Mouse (Mus musculus) forebrain, embryonic 12.5 days (tissue): ENCODE results near the gene Whamm. TPM values are rescaled to one million over a fixed set of nuclear protein-coding genes. Genes with fewer than 3 reads are reported as not detected.

Source experiments
- ATAC-seq: fragments of 200-750 bp; cut with Nextera tagmentation; 2 replicates; pipeline ENCODE4 v1.8.0; 2017; ENCODE audit warnings: moderate TSS enrichment; ENCODE audit not compliant: low FRiP score
- H3K27ac ChIP-seq: fragments of 300-500 bp; sonication (generic); 2 replicates; pipeline ENCODE4 v1.5.1; 2016; ENCODE audit warnings: mild to moderate bottlenecking
- H3K27me3 ChIP-seq: fragments of 300-500 bp; sonication (generic); 2 replicates; pipeline ENCODE4 v1.6.1; 2016; ENCODE audit warnings: mild to moderate bottlenecking
- H3K36me3 ChIP-seq: fragments of 300-500 bp; sonication (generic); replicated peaks from 2 replicates; pipeline ENCODE4 v1.6.1; 2016; ENCODE audit warnings: mild to moderate bottlenecking
- H3K4me1 ChIP-seq: fragments of 300-500 bp; sonication (generic); 2 replicates; pipeline ENCODE4 v1.6.1; 2016
- H3K4me2 ChIP-seq: fragments of 300-500 bp; sonication (generic); 2 replicates; pipeline ENCODE4 v1.6.1; 2016; ENCODE audit warnings: mild to moderate bottlenecking, moderate library complexity
- H3K4me3 ChIP-seq: fragments of 300-500 bp; sonication (generic); replicated peaks from 2 replicates; pipeline ENCODE4 v1.5.1; 2016; ENCODE audit warnings: mild to moderate bottlenecking
- H3K9ac ChIP-seq: fragments of 300-500 bp; sonication (generic); 2 replicates; pipeline ENCODE4 v1.6.1; 2016; ENCODE audit warnings: mild to moderate bottlenecking
- H3K9me3 ChIP-seq: fragments of 300-500 bp; sonication (generic); 2 replicates; pipeline ENCODE4 v1.6.1; 2016
- WGBS: fragments of 180-500 bp; shearing (Covaris S2); methylation state at CpG from one replicate; pipeline ENCODE4 v1.1.7; 2016; 5-methylcytosine and 5-hydroxymethylcytosine counted together
- polyA plus RNA-seq: library from polyadenylated mRNA; unstranded; fragments of >200 nt; fragmentation: Nextera tagmentation; extraction: Ambion mirVana; gene quantifications from 2 replicates; pipeline ENCODE4 v1.2.1, GENCODE M21; 2016

Gene Whamm
- polyA plus RNA-seq, 1 experiment from 2014 or later: 6.0 TPM

GRCm38 (mm10) chr7:81610125-81610524 is 39.1 kb downstream of the Whamm start:
- Histone ChIP-seq H3K9ac (no peak overlapping the region), H3K27ac (no peak overlapping the region), H3K4me1 (no peaks in the 10 kb centered on the region), H3K9me3 (no peaks in the 10 kb centered on the region), H3K36me3 (peaks cover 3% of the 10 kb centered on the region; the same call in 1 of the 2 replicates), H3K4me3 (no peak overlapping the region), H3K27me3 (no peaks in the 10 kb centered on the region), H3K4me2 (no peak overlapping the region)
- ATAC-seq: no peak
- WGBS: 61% methylated on average over 18 of the region's 18 CpGs

- Histone ChIP-seq H3K27me3 (no peaks in the 10 kb centered on the region), H3K4me3 (no peak overlapping the region), H3K36me3 (peaks cover 3% of the 10 kb centered on the region; the same call in 1 of the 2 replicates), H3K9ac (no peak overlapping the region), H3K9me3 (no peaks in the 10 kb centered on the region), H3K27ac (no peak overlapping the region), H3K4me2 (no peak overlapping the region), H3K4me1 (no peaks in the 10 kb centered on the region)
- ATAC-seq: no peak
- 92% methylated on average over 13 of the region's 13 CpGs for WGBS
Observed at GRCm38 (mm10) chr7:81612856-81613635, 42.0 kb downstream of the Whamm start.

GRCm38 (mm10) chr7:81615031-81615430 is 44.0 kb downstream of the Whamm start:
- H3K9ac ChIP-seq: no peak overlapping the region
- H3K4me1 ChIP-seq: no peaks in the 10 kb centered on the region
- H3K4me2 ChIP-seq: no peak overlapping the region
- peaks cover 3% of the 10 kb centered on the region; the same call in 1 of the 2 replicates for H3K36me3 ChIP-seq
- no peaks in the 10 kb centered on the region for H3K9me3 ChIP-seq
- WGBS: 82% methylated on average over 9 of the region's 9 CpGs
- H3K4me3 ChIP-seq: no peak overlapping the region
- no peak overlapping the region for H3K27ac ChIP-seq
- H3K27me3 ChIP-seq: no peaks in the 10 kb centered on the region
- no peak for ATAC-seq

- H3K4me3 ChIP-seq: no peak overlapping the region
- H3K36me3 ChIP-seq: no peaks in the 10 kb centered on the region
- no peak overlapping the region for H3K27ac ChIP-seq
- 82% methylated on average over 4 of the region's 4 CpGs for WGBS
- no peak overlapping the region for H3K4me2 ChIP-seq
- ATAC-seq: no peak
- H3K4me1 ChIP-seq: no peaks in the 10 kb centered on the region
- no peaks in the 10 kb centered on the region for H3K27me3 ChIP-seq
- H3K9ac ChIP-seq: no peak overlapping the region
- H3K9me3 ChIP-seq: 0 out of 2 replicates have a peak, but pooled peaks cover 5% of the 10 kb centered on the region
Observed at GRCm38 (mm10) chr7:81622793-81623192, 51.7 kb downstream of the Whamm start.

- 0 out of 2 replicates have a peak, but pooled peaks cover 5% of the 10 kb centered on the region for H3K9me3 ChIP-seq
- no peak overlapping the region for H3K9ac ChIP-seq
- no peaks in the 10 kb centered on the region for H3K4me1 ChIP-seq
- 90% methylated on average over 6 of the region's 6 CpGs for WGBS
- H3K27ac ChIP-seq: no peak overlapping the region
- no peak for ATAC-seq
- no peaks in the 10 kb centered on the region for H3K27me3 ChIP-seq
- H3K4me3 ChIP-seq: no peak overlapping the region
- H3K36me3 ChIP-seq: no peaks in the 10 kb centered on the region
- no peak overlapping the region for H3K4me2 ChIP-seq
Observed at GRCm38 (mm10) chr7:81623767-81624166, 52.7 kb downstream of the Whamm start.

- Histone ChIP-seq H3K36me3 (no peaks in the 10 kb centered on the region), H3K9me3 (0 out of 2 replicates have a peak, but pooled peaks cover 5% of the 10 kb centered on the region), H3K27ac (no peak overlapping the region), H3K4me2 (no peak overlapping the region), H3K27me3 (no peaks in the 10 kb centered on the region), H3K9ac (no peak overlapping the region), H3K4me1 (no peaks in the 10 kb centered on the region), H3K4me3 (no peak overlapping the region)
- WGBS: 88% methylated on average over 2 of the region's 2 CpGs
- no peak for ATAC-seq
Observed at GRCm38 (mm10) chr7:81626460-81626859, 55.4 kb downstream of the Whamm start.

GRCm38 (mm10) chr7:81631261-81631660 is 60.2 kb downstream of the Whamm start:
- Histone ChIP-seq H3K27ac (no peak overlapping the region), H3K4me3 (no peak overlapping the region), H3K4me1 (no peaks in the 10 kb centered on the region), H3K9me3 (0 out of 2 replicates have a peak, but pooled peaks cover 4% of the 10 kb centered on the region), H3K27me3 (no peaks in the 10 kb centered on the region), H3K9ac (no peak overlapping the region), H3K36me3 (no peaks in the 10 kb centered on the region), H3K4me2 (no peak overlapping the region)
- no peak for ATAC-seq
- WGBS: 86% methylated on average over 8 of the region's 8 CpGs

- no peaks in the 10 kb centered on the region for H3K36me3 ChIP-seq
- no peak overlapping the region for H3K4me3 ChIP-seq
- no peak for ATAC-seq
- no peak overlapping the region for H3K4me2 ChIP-seq
- no peak overlapping the region for H3K9ac ChIP-seq
- no peaks in the 10 kb centered on the region for H3K4me1 ChIP-seq
- 78% methylated on average over 6 of the region's 6 CpGs for WGBS
- H3K27me3 ChIP-seq: no peaks in the 10 kb centered on the region
- no peak overlapping the region for H3K27ac ChIP-seq
- H3K9me3 ChIP-seq: no peaks in the 10 kb centered on the region
Observed at GRCm38 (mm10) chr7:81632586-81632985, 61.5 kb downstream of the Whamm start.

- H3K4me2 ChIP-seq: no peak overlapping the region
- H3K4me1 ChIP-seq: no peaks in the 10 kb centered on the region
- H3K27ac ChIP-seq: no peak overlapping the region
- no peak overlapping the region for H3K9ac ChIP-seq
- no peak overlapping the region for H3K4me3 ChIP-seq
- no peak for ATAC-seq
- H3K36me3 ChIP-seq: no peaks in the 10 kb centered on the region
- H3K9me3 ChIP-seq: no peaks in the 10 kb centered on the region
- WGBS: 88% methylated on average over 6 of the region's 6 CpGs
- no peaks in the 10 kb centered on the region for H3K27me3 ChIP-seq
Observed at GRCm38 (mm10) chr7:81641101-81641500, 70.0 kb downstream of the Whamm start.

- H3K4me3 ChIP-seq: no peak overlapping the region
- no peak for ATAC-seq
- H3K36me3 ChIP-seq: no peaks in the 10 kb centered on the region
- H3K9ac ChIP-seq: no peak overlapping the region
- H3K27me3 ChIP-seq: no peaks in the 10 kb centered on the region
- no peaks in the 10 kb centered on the region for H3K9me3 ChIP-seq
- WGBS: 83% methylated on average over 7 of the region's 7 CpGs
- H3K4me1 ChIP-seq: peaks cover 12% of the 10 kb centered on the region
- H3K4me2 ChIP-seq: no peak overlapping the region
- H3K27ac ChIP-seq: no peak overlapping the region
Observed at GRCm38 (mm10) chr7:81644551-81645235, 73.6 kb downstream of the Whamm start.
